In the genomic region with DNA sequence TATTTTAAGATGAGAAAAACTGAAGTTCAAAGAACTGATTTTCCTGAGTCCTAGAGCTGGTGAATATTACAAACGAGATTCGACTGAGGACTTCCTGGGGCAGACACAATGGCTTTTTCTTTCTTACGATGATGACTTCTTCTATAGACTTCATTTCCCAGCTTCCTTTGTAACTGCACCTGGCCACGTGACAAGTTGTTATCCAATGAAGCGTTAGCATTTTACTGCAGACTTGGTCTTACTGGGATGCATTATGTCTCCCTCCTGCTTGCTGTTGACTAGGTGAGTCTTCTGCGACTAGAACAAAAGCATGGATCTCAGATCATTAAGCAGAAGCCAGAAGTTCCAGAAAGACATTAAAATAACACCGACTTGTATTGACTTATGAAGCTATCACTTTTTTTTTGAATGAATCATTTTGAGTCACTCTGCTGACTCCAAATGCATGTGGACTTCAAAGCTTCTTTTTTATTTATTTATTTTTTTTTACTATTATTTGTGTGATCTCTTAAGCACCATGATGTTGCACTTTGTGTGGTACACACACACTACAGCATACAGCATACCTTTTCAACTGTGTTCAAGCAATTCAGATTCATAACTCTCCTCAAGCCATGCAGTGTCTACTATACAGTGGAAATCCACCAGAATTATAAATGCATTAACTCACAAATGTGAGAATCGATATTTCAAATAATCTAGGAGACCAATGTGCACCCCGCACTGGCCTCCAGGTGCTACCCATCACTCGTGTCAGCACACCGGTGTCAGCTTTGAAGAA, we compare ENCODE assay signal across 9 mouse cellular contexts.
DNase-seq lines count a peak whose midpoint lies in the region; ATAC-seq and TF ChIP-seq lines count a peak whose summit lies in the region.
"Had no signal": no experiment of that assay in that cellular context is flagged by ENCODE, and none has a peak within 500 bp of the region (broad histone marks: within the 10 kb centered on the region; RNA-seq: fewer than 3 reads in every experiment).

No protein-coding gene starts in this region.

- no peak overlapping the region for H3K9ac ChIP-seq in hindbrain, embryonic 11.5 days (ENCODE audit: low read depth, low read length)
- H3K9ac ChIP-seq in midbrain, embryonic 16.5 days (ENCODE audit: low read depth, low read length), result no peak overlapping the region

- H3K36me3 ChIP-seq in hindbrain, embryonic 11.5 days (ENCODE audit: control insufficient read depth, insufficient read depth, low read length), result no peaks in the 10 kb centered on the region
- no peaks in the 10 kb centered on the region for H3K36me3 ChIP-seq in midbrain, embryonic 16.5 days (ENCODE audit: control insufficient read depth, insufficient read depth, low read length)

- no peak overlapping the region for H3K4me2 ChIP-seq in hindbrain, embryonic 11.5 days (replicated peaks; ENCODE audit: low read depth, low read length)
- H3K4me2 ChIP-seq in midbrain, embryonic 16.5 days (ENCODE audit: low read length), result no peak overlapping the region; the same call in 1 of the 2 replicates

- no peak for TF ChIP-seq POLR2A in brain, embryonic 14.5 days (IDR thresholded peaks at IDR 0.05; ENCODE audit: borderline replicate concordance, extremely low read depth, insufficient read depth, insufficient read length, poor library complexity, severe bottlenecking)

- 73% methylated on average over 11 of the region's 11 CpGs for WGBS in hindbrain, embryonic 11.5 days
- 38% methylated on average over 11 of the region's 11 CpGs for WGBS in midbrain, embryonic 16.5 days

- H3K27me3 ChIP-seq in hindbrain, embryonic 11.5 days (ENCODE audit: control insufficient read depth, insufficient read depth, low read length), result no peaks in the 10 kb centered on the region
- H3K27me3 ChIP-seq in midbrain, embryonic 16.5 days (ENCODE audit: control insufficient read depth, insufficient read depth, low read depth, low read length), result no peaks in the 10 kb centered on the region

- ATAC-seq in hindbrain, embryonic 11.5 days (ENCODE audit: low FRiP score), result no peak
- ATAC-seq in midbrain, embryonic 16.5 days, result peak; percentile 52

- no peak overlapping the region for H3K27ac ChIP-seq in hindbrain, embryonic 11.5 days (ENCODE audit: low read depth, low read length)
- H3K27ac ChIP-seq in midbrain, embryonic 16.5 days (ENCODE audit: low read length), result peak overlapping the region; percentile 88

- H3K4me3 ChIP-seq in hindbrain, embryonic 11.5 days (ENCODE audit: low read depth, low read length), result no peak overlapping the region
- no peak overlapping the region for H3K4me3 ChIP-seq in midbrain, embryonic 16.5 days (ENCODE audit: low read depth, low read length)

- DNase-seq in embryo, embryonic 10 days (ENCODE audit: low spot score), result peak; percentile 32
- no peak for DNase-seq in embryo, embryonic 9.5 days (ENCODE audit: extremely low spot score)
- peak; percentile 92 for DNase-seq in brain, embryonic 14.5 days (ENCODE audit: low read depth)
- peak; percentile 14 for DNase-seq in hindbrain, embryonic 11.5 days (ENCODE audit: low spot score)
- DNase-seq in MN1 (ENCODE audit: low spot score), result no peak
- no peak for DNase-seq in natural killer cell, adult 2 months (ENCODE audit: low spot score in 2 of 2)
- DNase-seq in spleen, postnatal 36 days (ENCODE audit: low spot score in 2 of 2), result no peak
- DNase-seq: kidney, adult 2 months had no signal

- no peak for TF ChIP-seq CTCF in brain, embryonic 14.5 days (IDR thresholded peaks at IDR 0.05; ENCODE audit: borderline replicate concordance, extremely low read depth, insufficient read depth, insufficient read length)

- no peaks in the 10 kb centered on the region for H3K9me3 ChIP-seq in hindbrain, embryonic 11.5 days (ENCODE audit: control insufficient read depth, low read length)
- H3K9me3 ChIP-seq in midbrain, embryonic 16.5 days (replicated peaks; ENCODE audit: control insufficient read depth, low read length, poor library complexity, severe bottlenecking), result no peaks in the 10 kb centered on the region; the same call in 1 of the 2 replicates

- no peaks in the 10 kb centered on the region; the same call in 1 of the 2 replicates for H3K4me1 ChIP-seq in hindbrain, embryonic 11.5 days (replicated peaks; ENCODE audit: control insufficient read depth, insufficient read depth, low read length)
- peaks cover 28% of the 10 kb centered on the region for H3K4me1 ChIP-seq in midbrain, embryonic 16.5 days (ENCODE audit: control insufficient read depth, insufficient read depth, low read length)

Comparison
In these comparisons a context has a peak if more than half of its experiments do, and no peak if none do; other contexts are left out.
1. DNase-seq: peak in embryo, embryonic 10 days (single experiment), brain, embryonic 14.5 days (single experiment) and hindbrain, embryonic 11.5 days (single experiment); none in embryo, embryonic 9.5 days (single experiment), MN1 (single experiment), natural killer cell, adult 2 months (0 of 2) and spleen, postnatal 36 days (0 of 2).